Mouse (Mus musculus): Measurements from ENCODE around the gene Nim1k. TPM values are rescaled to one million over a fixed set of nuclear protein-coding genes. Genes with fewer than 3 reads are reported as not detected.
"Not testable (repeated sequence)": the region's sequence is repeated elsewhere in the genome, so short reads cannot be mapped to it uniquely, and the experiment has no call there.

Nim1k gene
- polyA plus RNA-seq, 1 experiment from 2014 or later: 7.0 TPM

DNA sequence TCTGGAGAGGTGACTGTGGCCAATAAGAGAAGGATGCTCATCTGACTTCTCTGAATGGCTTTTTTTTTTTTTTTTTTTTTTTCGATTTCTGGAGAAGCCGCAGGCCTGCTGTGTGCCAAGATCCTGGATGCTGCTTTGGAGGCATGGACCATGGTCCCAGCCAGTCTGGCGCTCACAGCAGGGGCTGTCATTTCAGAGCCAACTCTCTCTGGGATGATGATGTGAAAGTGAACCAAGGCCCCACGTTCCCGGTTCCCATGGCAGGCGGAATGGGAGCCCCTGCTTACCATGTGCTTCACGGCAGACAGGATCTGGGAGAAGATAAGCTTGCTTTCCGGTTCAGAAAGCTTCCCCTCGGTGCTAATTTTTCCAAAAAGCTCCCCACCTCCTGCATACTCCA is 41.9 kb downstream of the Nim1k start:
- WGBS: 71% methylated on average over 9 of the region's 9 CpGs
- Histone ChIP-seq H3K9me3 (replicated peaks; ENCODE audit: control insufficient read depth, low read length, poor library complexity, severe bottlenecking) (no peaks in the 10 kb centered on the region), H3K36me3 (ENCODE audit: control insufficient read depth, insufficient read depth, low read length) (peaks cover 10% of the 10 kb centered on the region), H3K27ac (ENCODE audit: low read length) (no peak overlapping the region), H3K4me1 (ENCODE audit: control insufficient read depth, insufficient read depth, low read length) (no peaks in the 10 kb centered on the region), H3K4me2 (ENCODE audit: low read length) (no peak overlapping the region), H3K9ac (ENCODE audit: low read depth, low read length) (no peak overlapping the region), H3K4me3 (ENCODE audit: low read depth, low read length) (no peak overlapping the region), H3K27me3 (ENCODE audit: control insufficient read depth, insufficient read depth, low read depth, low read length) (no peaks in the 10 kb centered on the region)
- ATAC-seq: no peak

DNA sequence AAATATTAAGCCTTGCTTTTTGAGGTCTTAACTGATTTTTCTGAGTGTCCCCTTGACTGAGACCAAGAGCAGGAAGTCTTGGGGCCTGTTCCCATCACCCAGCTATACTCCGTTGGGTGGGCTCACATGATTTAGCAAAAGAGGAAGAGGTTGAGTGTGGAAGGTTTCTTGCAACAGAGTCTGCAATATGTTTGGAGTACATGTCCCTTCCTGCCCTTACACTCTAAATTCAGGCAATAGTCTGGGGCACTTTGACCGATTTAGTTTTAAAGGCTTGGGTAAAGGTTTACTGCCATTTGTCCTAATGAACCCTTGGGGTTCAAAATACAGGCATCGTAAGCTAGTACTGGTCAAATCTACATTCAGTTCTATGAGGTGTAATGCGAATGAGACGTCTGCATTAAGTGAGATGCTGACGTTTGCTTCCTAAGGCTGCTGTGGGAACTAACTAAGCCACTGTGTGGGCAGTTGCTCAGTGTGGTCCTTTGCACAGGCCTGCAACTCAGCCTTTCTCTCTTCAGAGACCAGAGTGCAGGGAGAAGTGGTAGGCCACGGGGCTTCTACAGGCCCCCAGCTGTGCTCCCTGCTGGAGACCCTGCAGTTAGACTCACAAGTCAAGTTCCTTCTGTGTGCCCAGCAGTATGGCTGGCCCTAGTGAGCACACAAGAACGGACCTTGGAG is 42.4 kb downstream of the Nim1k start:
- Histone ChIP-seq H3K4me2 (ENCODE audit: low read length) (no peak overlapping the region), H3K9me3 (replicated peaks; ENCODE audit: control insufficient read depth, low read length, poor library complexity, severe bottlenecking) (no peaks in the 10 kb centered on the region), H3K4me1 (ENCODE audit: control insufficient read depth, insufficient read depth, low read length) (no peaks in the 10 kb centered on the region), H3K36me3 (ENCODE audit: control insufficient read depth, insufficient read depth, low read length) (peaks cover 10% of the 10 kb centered on the region), H3K4me3 (ENCODE audit: low read depth, low read length) (no peak overlapping the region), H3K27ac (ENCODE audit: low read length) (no peak overlapping the region), H3K9ac (ENCODE audit: low read depth, low read length) (no peak overlapping the region), H3K27me3 (ENCODE audit: control insufficient read depth, insufficient read depth, low read depth, low read length) (no peaks in the 10 kb centered on the region)
- ATAC-seq: no peak
- 74% methylated on average over 8 of the region's 8 CpGs for WGBS

DNA sequence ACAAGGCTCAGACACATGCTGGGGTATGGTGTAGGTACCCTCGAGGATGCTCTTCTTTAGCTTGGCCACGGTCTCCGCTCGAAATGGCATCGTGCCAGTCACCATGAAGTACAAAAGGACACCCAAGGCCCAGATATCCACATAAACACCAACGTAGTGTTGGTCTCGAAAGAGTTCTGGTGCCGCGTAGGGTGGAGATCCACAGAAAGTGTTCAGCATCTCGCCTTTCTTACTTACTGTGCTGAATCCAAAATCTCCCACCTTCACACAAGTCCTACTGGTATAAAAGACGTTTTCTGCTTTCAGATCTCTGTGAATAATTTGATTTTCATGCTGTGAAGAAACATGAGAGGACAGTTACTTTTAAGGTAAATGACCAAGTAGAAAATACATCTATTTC is 43.2 kb downstream of the Nim1k start:
- no peaks in the 10 kb centered on the region for H3K9me3 ChIP-seq (replicated peaks; ENCODE audit: control insufficient read depth, low read length, poor library complexity, severe bottlenecking)
- WGBS: 91% methylated on average over 11 of the region's 11 CpGs
- no peak for ATAC-seq
- no peak overlapping the region for H3K4me3 ChIP-seq (ENCODE audit: low read depth, low read length)
- H3K27me3 ChIP-seq (ENCODE audit: control insufficient read depth, insufficient read depth, low read depth, low read length): no peaks in the 10 kb centered on the region
- H3K9ac ChIP-seq (ENCODE audit: low read depth, low read length): no peak overlapping the region
- peaks cover 10% of the 10 kb centered on the region for H3K36me3 ChIP-seq (ENCODE audit: control insufficient read depth, insufficient read depth, low read length)
- no peak overlapping the region for H3K4me2 ChIP-seq (ENCODE audit: low read length)
- no peaks in the 10 kb centered on the region for H3K4me1 ChIP-seq (ENCODE audit: control insufficient read depth, insufficient read depth, low read length)
- H3K27ac ChIP-seq (ENCODE audit: low read length): no peak overlapping the region

DNA sequence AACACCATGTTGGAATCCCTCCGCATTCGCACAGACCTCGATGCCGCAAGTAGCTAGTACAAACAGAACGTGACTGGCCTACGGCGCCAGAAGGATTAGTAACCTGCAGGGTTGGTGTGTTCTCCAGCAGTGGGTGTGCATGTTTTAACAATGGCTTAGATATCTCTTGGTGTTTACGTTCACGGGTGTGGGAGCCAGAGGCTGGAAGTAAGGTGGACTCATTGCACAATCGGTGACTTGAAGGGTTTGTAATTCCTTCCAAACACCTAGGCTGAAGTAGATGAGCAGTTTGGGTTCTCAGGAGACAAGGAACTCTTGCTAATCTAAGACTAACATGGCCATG is 45.4 kb downstream of the Nim1k start:
- WGBS: 85% methylated on average over 10 of the region's 10 CpGs

DNA sequence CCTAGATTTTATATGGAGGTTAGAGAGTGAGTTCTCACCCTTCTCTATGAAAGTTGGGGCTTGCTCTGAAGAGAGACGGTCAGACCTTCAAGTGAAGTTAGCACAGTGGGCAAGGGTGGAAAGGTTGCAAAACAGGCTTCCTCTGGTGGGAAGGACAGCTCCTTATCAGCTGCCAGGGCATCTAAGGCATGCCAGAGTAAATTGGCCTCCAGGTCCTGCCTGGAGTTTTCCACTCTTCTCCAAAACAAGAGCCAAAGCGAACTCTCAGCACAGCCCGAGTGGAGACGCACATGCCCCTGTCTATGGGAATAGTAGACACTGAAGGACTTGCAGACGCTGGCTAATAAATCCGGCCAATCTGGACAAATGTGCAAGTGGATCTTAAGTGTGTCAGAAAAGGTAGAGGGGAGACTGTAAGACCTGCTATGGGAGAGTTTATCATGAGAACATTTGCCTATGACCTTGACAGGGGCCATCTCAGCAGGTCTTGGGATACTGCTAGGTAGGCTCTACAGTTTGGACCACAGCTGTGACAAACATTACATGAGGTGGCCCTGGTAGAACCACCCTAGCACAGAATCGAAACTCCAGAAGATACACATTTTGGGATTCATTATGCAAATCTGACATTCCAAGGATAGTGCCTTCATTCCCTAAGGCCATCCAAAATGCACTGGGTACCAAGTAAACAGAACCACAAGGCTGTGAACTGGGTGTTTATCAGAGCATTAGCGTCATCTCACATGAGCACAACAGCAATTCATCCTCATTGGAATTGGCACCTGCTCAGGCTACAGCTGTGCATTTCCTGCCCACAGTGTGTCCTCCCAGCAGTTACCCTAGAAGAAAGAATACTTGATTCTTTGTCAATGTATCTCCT is 46.1 kb downstream of the Nim1k start:
- no peak overlapping the region for H3K9ac ChIP-seq (ENCODE audit: low read depth, low read length)
- 88% methylated on average over 8 of the region's 8 CpGs for WGBS
- H3K4me3 ChIP-seq (ENCODE audit: low read depth, low read length): no peak overlapping the region
- no peaks in the 10 kb centered on the region for H3K27me3 ChIP-seq (ENCODE audit: control insufficient read depth, insufficient read depth, low read depth, low read length)
- H3K27ac ChIP-seq (ENCODE audit: low read length): no peak overlapping the region
- H3K9me3 ChIP-seq (replicated peaks; ENCODE audit: control insufficient read depth, low read length, poor library complexity, severe bottlenecking): no peaks in the 10 kb centered on the region
- H3K36me3 ChIP-seq (ENCODE audit: control insufficient read depth, insufficient read depth, low read length): peaks cover 29% of the 10 kb centered on the region
- ATAC-seq: peak; percentile 32; the same call in 1 of the 2 replicates
- H3K4me1 ChIP-seq (ENCODE audit: control insufficient read depth, insufficient read depth, low read length): no peaks in the 10 kb centered on the region
- no peak overlapping the region for H3K4me2 ChIP-seq (ENCODE audit: low read length)

More for the DNA sequence above, 45.4 kb downstream of the Nim1k start:
- no peak overlapping the region for H3K27ac ChIP-seq (ENCODE audit: low read length)
- H3K4me1 ChIP-seq (ENCODE audit: control insufficient read depth, insufficient read depth, low read length): no peaks in the 10 kb centered on the region
- H3K36me3 ChIP-seq (ENCODE audit: control insufficient read depth, insufficient read depth, low read length): peaks cover 23% of the 10 kb centered on the region
- H3K4me2 ChIP-seq (ENCODE audit: low read length): no peak overlapping the region
- no peak overlapping the region for H3K4me3 ChIP-seq (ENCODE audit: low read depth, low read length)
- H3K27me3 ChIP-seq (ENCODE audit: control insufficient read depth, insufficient read depth, low read depth, low read length): no peaks in the 10 kb centered on the region
- ATAC-seq: no peak
- H3K9ac ChIP-seq (ENCODE audit: low read depth, low read length): no peak overlapping the region
- no peaks in the 10 kb centered on the region for H3K9me3 ChIP-seq (replicated peaks; ENCODE audit: control insufficient read depth, low read length, poor library complexity, severe bottlenecking)

DNA sequence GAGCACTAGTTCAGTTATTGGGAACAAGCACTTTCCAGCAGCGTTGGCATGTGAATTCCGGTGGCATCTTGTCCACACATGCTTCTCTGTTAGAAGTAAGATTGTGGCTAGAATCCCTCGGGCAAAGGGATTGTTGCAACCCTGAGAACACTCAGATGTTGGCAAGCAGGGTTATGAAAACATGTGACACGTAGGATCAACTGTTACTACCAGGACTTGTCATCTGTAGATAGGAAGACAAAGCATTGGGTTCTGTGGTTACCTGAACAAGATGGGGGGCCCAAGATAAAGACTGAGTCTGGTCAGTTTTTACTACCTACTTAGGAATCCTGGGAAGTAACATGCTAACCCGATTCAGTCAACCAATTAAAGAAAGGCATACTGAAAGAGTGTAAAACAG is 46.7 kb downstream of the Nim1k start:
- H3K9me3 ChIP-seq (replicated peaks; ENCODE audit: control insufficient read depth, low read length, poor library complexity, severe bottlenecking): no peaks in the 10 kb centered on the region
- H3K27ac ChIP-seq (ENCODE audit: low read length): no peak overlapping the region
- H3K36me3 ChIP-seq (ENCODE audit: control insufficient read depth, insufficient read depth, low read length): peaks cover 33% of the 10 kb centered on the region
- H3K4me1 ChIP-seq (ENCODE audit: control insufficient read depth, insufficient read depth, low read length): no peaks in the 10 kb centered on the region
- H3K4me3 ChIP-seq (ENCODE audit: low read depth, low read length): no peak overlapping the region
- no peak overlapping the region for H3K9ac ChIP-seq (ENCODE audit: low read depth, low read length)
- 88% methylated on average over 5 of the region's 5 CpGs for WGBS
- ATAC-seq: 0 out of 2 replicates have a peak, but pooled peaks have one; percentile 5
- no peak overlapping the region for H3K4me2 ChIP-seq (ENCODE audit: low read length)
- no peaks in the 10 kb centered on the region for H3K27me3 ChIP-seq (ENCODE audit: control insufficient read depth, insufficient read depth, low read depth, low read length)

DNA sequence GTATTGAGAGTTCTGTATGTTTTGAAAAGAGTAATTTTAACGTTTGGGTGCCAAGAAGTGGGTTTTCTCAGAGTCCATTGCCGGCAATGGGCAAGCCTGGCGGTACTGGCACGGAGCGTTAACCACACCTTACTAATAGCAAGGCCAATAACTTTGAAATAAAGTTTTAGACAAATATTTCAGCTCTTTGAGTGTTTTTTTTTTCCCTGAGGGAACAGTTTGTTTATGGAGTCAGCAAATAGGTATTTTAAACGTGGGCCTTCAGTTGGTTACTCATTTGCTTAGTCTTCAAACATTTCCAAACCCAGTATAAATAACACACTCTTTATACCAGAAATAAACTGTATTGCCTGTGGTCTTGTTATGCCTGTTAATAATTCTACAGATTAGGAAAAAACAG is 47.8 kb downstream of the Nim1k start:
- Histone ChIP-seq H3K9me3 (replicated peaks; ENCODE audit: control insufficient read depth, low read length, poor library complexity, severe bottlenecking) (no peaks in the 10 kb centered on the region), H3K36me3 (ENCODE audit: control insufficient read depth, insufficient read depth, low read length) (peaks cover 39% of the 10 kb centered on the region), H3K27ac (ENCODE audit: low read length) (no peak overlapping the region), H3K27me3 (ENCODE audit: control insufficient read depth, insufficient read depth, low read depth, low read length) (no peaks in the 10 kb centered on the region), H3K4me1 (ENCODE audit: control insufficient read depth, insufficient read depth, low read length) (no peaks in the 10 kb centered on the region), H3K4me3 (ENCODE audit: low read depth, low read length) (no peak overlapping the region), H3K4me2 (ENCODE audit: low read length) (no peak overlapping the region), H3K9ac (ENCODE audit: low read depth, low read length) (no peak overlapping the region)
- ATAC-seq: no peak
- WGBS: 96% methylated on average over 6 of the region's 6 CpGs

DNA sequence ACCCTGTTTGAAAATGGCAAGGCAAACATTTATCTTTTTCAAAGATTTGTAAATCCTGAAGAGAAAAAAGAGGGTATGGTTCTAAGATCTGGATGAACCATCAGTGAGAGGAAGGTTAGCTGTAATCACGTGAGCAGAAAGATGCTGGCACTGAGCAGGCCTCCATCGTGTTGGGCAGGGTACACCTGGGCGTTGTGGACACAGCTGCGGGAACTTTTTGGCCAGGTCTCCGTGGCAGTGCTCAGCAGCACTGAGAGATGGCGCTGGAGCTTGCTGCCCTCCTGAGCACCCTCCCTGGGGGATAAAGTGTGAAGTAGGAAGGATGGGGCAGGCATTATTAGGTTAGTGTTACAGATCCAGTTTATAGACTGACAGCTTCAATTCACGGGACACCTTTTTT is 48.7 kb downstream of the Nim1k start:
- Histone ChIP-seq H3K9me3 (replicated peaks; ENCODE audit: control insufficient read depth, low read length, poor library complexity, severe bottlenecking) (no peaks in the 10 kb centered on the region), H3K36me3 (ENCODE audit: control insufficient read depth, insufficient read depth, low read length) (peaks cover 46% of the 10 kb centered on the region), H3K4me2 (ENCODE audit: low read length) (no peak overlapping the region), H3K4me1 (ENCODE audit: control insufficient read depth, insufficient read depth, low read length) (no peaks in the 10 kb centered on the region), H3K27ac (ENCODE audit: low read length) (no peak overlapping the region), H3K9ac (ENCODE audit: low read depth, low read length) (no peak overlapping the region), H3K4me3 (ENCODE audit: low read depth, low read length) (no peak overlapping the region), H3K27me3 (ENCODE audit: control insufficient read depth, insufficient read depth, low read depth, low read length) (no peaks in the 10 kb centered on the region)
- WGBS: 76% methylated on average over 7 of the region's 7 CpGs
- no peak for ATAC-seq

DNA sequence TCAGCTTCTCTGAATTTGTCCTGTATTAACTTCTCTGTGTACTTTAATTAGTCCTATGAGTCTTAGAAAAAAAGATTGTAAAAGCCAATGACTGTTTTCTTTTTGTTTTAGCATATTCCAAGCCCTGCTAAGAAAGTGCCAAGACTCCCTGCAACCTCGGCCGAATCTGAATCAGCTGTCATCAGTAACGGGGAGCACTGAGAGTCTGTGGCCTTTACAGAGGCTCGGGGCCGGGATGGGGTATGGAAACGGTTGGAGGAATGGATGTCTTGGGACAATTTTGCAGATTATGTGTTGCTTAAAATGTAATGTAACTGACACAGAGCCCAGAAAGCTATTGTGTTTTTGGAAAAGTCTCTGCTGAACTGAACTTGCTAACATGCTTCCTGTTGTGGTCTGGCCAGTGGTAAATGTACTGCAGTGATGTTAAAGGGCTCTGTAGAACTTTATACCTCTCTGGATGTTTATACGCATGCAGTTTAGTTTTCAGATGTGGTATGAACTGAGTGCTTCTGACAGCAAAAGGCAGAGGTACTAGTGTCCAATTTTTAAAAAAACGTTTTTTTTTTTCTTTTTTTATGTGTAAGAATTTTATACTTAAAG is 49.3 kb downstream of the Nim1k start:
- H3K27ac ChIP-seq (ENCODE audit: low read length); H3K4me3 ChIP-seq (ENCODE audit: low read depth, low read length); H3K4me2 ChIP-seq (ENCODE audit: low read length); H3K9me3 ChIP-seq (replicated peaks; ENCODE audit: control insufficient read depth, low read length, poor library complexity, severe bottlenecking); ATAC-seq; H3K27me3 ChIP-seq (ENCODE audit: control insufficient read depth, insufficient read depth, low read depth, low read length); H3K4me1 ChIP-seq (ENCODE audit: control insufficient read depth, insufficient read depth, low read length); H3K9ac ChIP-seq (ENCODE audit: low read depth, low read length): not testable (repeated sequence)
- 88% methylated on average over 7 of the region's 8 CpGs for WGBS
- H3K36me3 ChIP-seq (ENCODE audit: control insufficient read depth, insufficient read depth, low read length): peaks cover 48% of the 10 kb centered on the region

Data from midbrain, embryonic 16.5 days (tissue).